Mouse (Mus musculus) midbrain, embryonic 12.5 days (tissue): Measurements from ENCODE around the gene Sept8. TPM values are rescaled to one million over a fixed set of nuclear protein-coding genes. Genes with fewer than 3 reads are reported as not detected.

Experiments used
- ATAC-seq: fragments of 200-750 bp; cut with Nextera tagmentation; 2 replicates; pipeline ENCODE4 v1.8.0; 2017; ENCODE audit warnings: low read depth, moderate TSS enrichment, moderate library complexity; ENCODE audit not compliant: low FRiP score
- H3K27ac ChIP-seq: fragments of 300-500 bp; sonication (generic); replicated peaks from 2 replicates; pipeline ENCODE4 v1.5.1; 2016; ENCODE audit warnings: mild to moderate bottlenecking
- H3K27me3 ChIP-seq: fragments of 300-500 bp; sonication (generic); 2 replicates; pipeline ENCODE4 v1.6.1; 2016; ENCODE audit warnings: mild to moderate bottlenecking
- H3K36me3 ChIP-seq: fragments of 300-500 bp; sonication (generic); 2 replicates; pipeline ENCODE4 v1.6.1; 2016
- H3K4me1 ChIP-seq: fragments of 300-500 bp; sonication (generic); 2 replicates; pipeline ENCODE4 v1.6.1; 2016
- H3K4me2 ChIP-seq: fragments of 300-500 bp; sonication (generic); replicated peaks from 2 replicates; pipeline ENCODE4 v1.6.1; 2016; ENCODE audit warnings: mild to moderate bottlenecking, moderate library complexity
- H3K4me3 ChIP-seq: fragments of 300-500 bp; sonication (generic); 2 replicates; pipeline ENCODE4 v1.5.1; 2016; ENCODE audit warnings: mild to moderate bottlenecking
- H3K9ac ChIP-seq: fragments of 300-500 bp; sonication (generic); replicated peaks from 2 replicates; pipeline ENCODE4 v1.6.1; 2016; ENCODE audit warnings: mild to moderate bottlenecking, moderate library complexity
- H3K9me3 ChIP-seq: fragments of 300-500 bp; sonication (generic); 2 replicates; pipeline ENCODE4 v1.6.1; 2016; ENCODE audit warnings: mild to moderate bottlenecking
- WGBS: fragments of 180-500 bp; shearing (Covaris S2); methylation state at CpG from one replicate; pipeline ENCODE4 v1.1.7; 2016; 5-methylcytosine and 5-hydroxymethylcytosine counted together
- polyA plus RNA-seq: library from polyadenylated mRNA; unstranded; fragments of >200 nt; fragmentation: Nextera tagmentation; extraction: Ambion mirVana; gene quantifications from 2 replicates; pipeline ENCODE4 v1.2.1, GENCODE M21; 2016

Sept8 gene
- polyA plus RNA-seq: 14.3 and 17.1 TPM in 2 replicates

- H3K27me3 ChIP-seq: peaks cover 47% of the 10 kb centered on the region
Measured at GRCm38 (mm10) chr11:53519207-53520121, at the start of gene Sept8. TSS of gene Sept8 (plus strand) at chr11:53519257.

GRCm38 (mm10) chr11:53469294-53469967 is 49.6 kb upstream of the Sept8 start:
- ATAC-seq: no peak
- Histone ChIP-seq H3K27ac (no peak overlapping the region), H3K27me3 (peaks cover 90% of the 10 kb centered on the region), H3K9me3 (no peaks in the 10 kb centered on the region), H3K4me1 (peaks cover 29% of the 10 kb centered on the region), H3K4me2 (peak overlapping the region; percentile 51), H3K36me3 (no peaks in the 10 kb centered on the region), H3K4me3 (no peak overlapping the region), H3K9ac (no peak overlapping the region)
- 45% methylated on average over 16 of the region's 16 CpGs for WGBS

More at GRCm38 (mm10) chr11:53519207-53520121, at the start of gene Sept8:
- H3K4me3 ChIP-seq: peak within 1 kb of the TSS; percentile 83
- ATAC-seq: peak; percentile 85
- no peak within 1 kb of the TSS for H3K27ac ChIP-seq
- peak within 1 kb of the TSS; percentile 84 for H3K4me2 ChIP-seq
- no peaks in the 10 kb centered on the region for H3K36me3 ChIP-seq
- WGBS: 7% methylated on average over 48 of the region's 79 CpGs
- H3K4me1 ChIP-seq: peaks cover 25% of the 10 kb centered on the region
- H3K9me3 ChIP-seq: no peaks in the 10 kb centered on the region
- H3K9ac ChIP-seq: peak within 1 kb of the TSS; percentile 90

GRCm38 (mm10) chr11:53469968-53470695 is 48.9 kb upstream of the Sept8 start, which contains the start of gene Gm9837:
TSS of gene Gm9837 (minus strand) at chr11:53470479.
- 3% methylated on average over 29 of the region's 29 CpGs for WGBS
- no peak within 1 kb of the TSS for H3K9ac ChIP-seq
- H3K9me3 ChIP-seq: no peaks in the 10 kb centered on the region
- H3K4me1 ChIP-seq: peaks cover 29% of the 10 kb centered on the region
- H3K27ac ChIP-seq: no peak within 1 kb of the TSS
- H3K4me3 ChIP-seq: peak within 1 kb of the TSS; percentile 28
- H3K36me3 ChIP-seq: no peaks in the 10 kb centered on the region
- peaks cover 90% of the 10 kb centered on the region for H3K27me3 ChIP-seq
- ATAC-seq: peak; percentile 81
- H3K4me2 ChIP-seq: peak within 1 kb of the TSS; percentile 51

- Histone ChIP-seq H3K27me3 (peaks cover 84% of the 10 kb centered on the region), H3K4me2 (no peak overlapping the region), H3K9me3 (no peaks in the 10 kb centered on the region), H3K4me1 (peaks cover 33% of the 10 kb centered on the region), H3K27ac (no peak overlapping the region), H3K36me3 (no peaks in the 10 kb centered on the region), H3K9ac (no peak overlapping the region), H3K4me3 (no peak overlapping the region)
- ATAC-seq: no peak
- WGBS: 81% methylated on average over 3 of the region's 3 CpGs
Measured at GRCm38 (mm10) chr11:53472709-53473108, 46.3 kb upstream of the Sept8 start.

- no peak overlapping the region for H3K9ac ChIP-seq
- peak overlapping the region; percentile 46 for H3K4me2 ChIP-seq
Measured at GRCm38 (mm10) chr11:53475620-53476019, 43.4 kb upstream of the Sept8 start.

GRCm38 (mm10) chr11:53477833-53478232 is 41.2 kb upstream of the Sept8 start:
- no peak overlapping the region for H3K4me2 ChIP-seq
- no peak for ATAC-seq
- H3K27ac ChIP-seq: no peak overlapping the region
- H3K36me3 ChIP-seq: no peaks in the 10 kb centered on the region
- 36% methylated on average over 7 of the region's 7 CpGs for WGBS
- H3K4me3 ChIP-seq: no peak overlapping the region
- H3K27me3 ChIP-seq: peaks cover 89% of the 10 kb centered on the region
- peaks cover 4% of the 10 kb centered on the region; the same call in 1 of the 2 replicates for H3K9me3 ChIP-seq
- H3K9ac ChIP-seq: no peak overlapping the region
- peaks cover 30% of the 10 kb centered on the region for H3K4me1 ChIP-seq

More at GRCm38 (mm10) chr11:53475620-53476019, 43.4 kb upstream of the Sept8 start:
- no peak for ATAC-seq
- no peaks in the 10 kb centered on the region for H3K36me3 ChIP-seq
- peaks cover 35% of the 10 kb centered on the region for H3K4me1 ChIP-seq
- 12% methylated on average over 8 of the region's 8 CpGs for WGBS
- no peak overlapping the region for H3K4me3 ChIP-seq
- H3K27me3 ChIP-seq: peaks cover 89% of the 10 kb centered on the region
- peaks cover 4% of the 10 kb centered on the region; the same call in 1 of the 2 replicates for H3K9me3 ChIP-seq
- peak overlapping the region; percentile 52 for H3K27ac ChIP-seq

GRCm38 (mm10) chr11:53478383-53479170 is 40.5 kb upstream of the Sept8 start:
- Histone ChIP-seq H3K4me2 (peak overlapping the region; percentile 59), H3K36me3 (no peaks in the 10 kb centered on the region), H3K4me3 (peak overlapping the region; percentile 43), H3K9ac (peak overlapping the region; percentile 28; the same call in 1 of the 2 replicates), H3K27ac (no peak overlapping the region), H3K4me1 (peaks cover 30% of the 10 kb centered on the region), H3K27me3 (peaks cover 89% of the 10 kb centered on the region), H3K9me3 (peaks cover 4% of the 10 kb centered on the region; the same call in 1 of the 2 replicates)
- WGBS: 6% methylated on average over 79 of the region's 79 CpGs
- no peak for ATAC-seq

- Histone ChIP-seq H3K4me3 (peak overlapping the region; percentile 43), H3K4me1 (peaks cover 30% of the 10 kb centered on the region), H3K9me3 (peaks cover 4% of the 10 kb centered on the region; the same call in 1 of the 2 replicates), H3K4me2 (peak overlapping the region; percentile 59), H3K27me3 (peaks cover 87% of the 10 kb centered on the region), H3K36me3 (no peaks in the 10 kb centered on the region), H3K9ac (peak overlapping the region; percentile 28; the same call in 1 of the 2 replicates), H3K27ac (no peak overlapping the region)
- peak; percentile 49; the same call in 1 of the 2 replicates for ATAC-seq
- WGBS: 2% methylated on average over 60 of the region's 62 CpGs
Measured at GRCm38 (mm10) chr11:53479171-53479782, 39.8 kb upstream of the Sept8 start.

- Histone ChIP-seq H3K9ac (peak within 1 kb of the TSS; percentile 28; the same call in 1 of the 2 replicates), H3K4me3 (peak within 1 kb of the TSS; percentile 43), H3K36me3 (no peaks in the 10 kb centered on the region), H3K4me2 (peak within 1 kb of the TSS; percentile 59), H3K4me1 (peaks cover 30% of the 10 kb centered on the region), H3K9me3 (peaks cover 4% of the 10 kb centered on the region; the same call in 1 of the 2 replicates), H3K27me3 (peaks cover 82% of the 10 kb centered on the region), H3K27ac (no peak within 1 kb of the TSS)
- 5% methylated on average over 34 of the region's 40 CpGs for WGBS
- ATAC-seq: no peak
Measured at GRCm38 (mm10) chr11:53479783-53480301, 39.2 kb upstream of the Sept8 start, which contains the start of the genes Gm9945 and Sowaha. TSS of gene Gm9945 (plus strand) at chr11:53480166. TSS of gene Sowaha (minus strand) at chr11:53480274.

- Histone ChIP-seq H3K36me3 (no peaks in the 10 kb centered on the region), H3K9me3 (peaks cover 4% of the 10 kb centered on the region; the same call in 1 of the 2 replicates), H3K4me2 (no peak overlapping the region), H3K4me1 (peaks cover 20% of the 10 kb centered on the region), H3K9ac (no peak overlapping the region), H3K27ac (no peak overlapping the region), H3K4me3 (no peak overlapping the region), H3K27me3 (peaks cover 79% of the 10 kb centered on the region)
- WGBS: 76% methylated on average over 4 of the region's 4 CpGs
- no peak for ATAC-seq
Measured at GRCm38 (mm10) chr11:53481088-53481730, 37.8 kb upstream of the Sept8 start.
